Mouse (Mus musculus) heart, postnatal 0 days (tissue): ENCODE results near the gene Arpc2.
A peak's percentile ranks its signal among the peaks of the same experiment; 100 is the strongest.

Experiments
- CTCF ChIP-seq: IDR thresholded peaks from 2 replicates; pipeline ENCODE4 v1.5.1; 2016; ENCODE audit warnings: antibody characterized with exemption, control low read depth, low read depth
- EP300 ChIP-seq: IDR thresholded peaks from 2 replicates; pipeline ENCODE4 v1.6.1; 2016; ENCODE audit warnings: antibody characterized with exemption, low read depth

DNA sequence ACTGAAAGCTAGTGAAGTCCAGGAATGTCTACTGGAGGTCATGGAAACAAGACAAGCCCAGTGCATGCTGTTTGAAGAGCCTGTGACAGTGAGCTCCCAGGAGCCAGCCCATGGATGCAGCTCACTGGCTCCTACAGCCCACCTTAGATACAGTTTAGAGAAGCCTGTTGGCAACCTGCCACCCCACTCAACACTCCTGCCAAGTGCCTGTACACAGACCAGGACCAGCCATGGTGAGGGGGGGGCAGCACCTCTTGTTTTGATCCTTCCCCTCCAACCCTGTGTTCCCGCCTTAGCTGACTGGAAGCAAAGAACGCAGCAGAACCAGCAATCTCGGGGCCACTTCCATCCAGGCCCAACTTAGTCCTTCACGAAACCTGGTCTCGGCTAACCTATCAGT lies 54.3 kb downstream of the Arpc2 start:
- TF ChIP-seq CTCF (no peak), EP300 (0 out of 2 replicates have a peak, but pooled peaks have one; percentile 48)
